Mouse (Mus musculus) kidney, postnatal 0 days (tissue): Measurements from ENCODE around the gene Ppargc1a. TPM values are rescaled to one million over a fixed set of nuclear protein-coding genes. Genes with fewer than 3 reads are reported as not detected.
A peak's percentile ranks its signal among the peaks of the same experiment; 100 is the strongest.

Source experiments
- ATAC-seq: fragments of 200-750 bp; cut with Nextera tagmentation; replicated peaks from 2 replicates; pipeline ENCODE4 v1.8.0; 2017; ENCODE audit warnings: low read depth, moderate number of reproducible peaks, moderate TSS enrichment, moderate library complexity; ENCODE audit not compliant: low FRiP score
- DNase-seq: peaks from one replicate; pipeline ENCODE4 v3.0.0-alpha.2; 2016; ENCODE audit warnings: low spot score
- H3K27ac ChIP-seq: fragments of 300-500 bp; sonication (generic); 2 replicates; pipeline ENCODE4 v1.5.1; 2014; ENCODE audit warnings: mild to moderate bottlenecking
- H3K27me3 ChIP-seq: fragments of 300-500 bp; sonication (generic); 2 replicates; pipeline ENCODE4 v1.6.1; 2014; ENCODE audit warnings: low read length, mixed read lengths; ENCODE audit not compliant: insufficient read depth
- H3K36me3 ChIP-seq: fragments of 300-500 bp; sonication (generic); 2 replicates; pipeline ENCODE4 v1.6.1; 2014; ENCODE audit warnings: low read length, mixed read lengths; ENCODE audit not compliant: insufficient read depth
- H3K4me1 ChIP-seq: fragments of 300-500 bp; sonication (generic); replicated peaks from 2 replicates; pipeline ENCODE4 v1.6.1; 2014; ENCODE audit warnings: antibody characterized with exemption, low read length, mixed read lengths; ENCODE audit not compliant: insufficient read depth
- H3K4me2 ChIP-seq: fragments of 300-500 bp; sonication (generic); 2 replicates; pipeline ENCODE4 v1.6.1; 2014; ENCODE audit warnings: mild to moderate bottlenecking, low read length, moderate library complexity, mixed read lengths
- H3K4me3 ChIP-seq: fragments of 300-500 bp; sonication (generic); replicated peaks from 2 replicates; pipeline ENCODE4 v1.5.1; 2014; ENCODE audit warnings: low read depth, low read length
- H3K9ac ChIP-seq: fragments of 300-500 bp; sonication (generic); 2 replicates; pipeline ENCODE4 v1.6.1; 2014; ENCODE audit warnings: low read depth, low read length
- H3K9me3 ChIP-seq: fragments of 300-500 bp; sonication (generic); replicated peaks from 2 replicates; pipeline ENCODE4 v1.6.1; 2016; ENCODE audit warnings: low read length, inconsistent platforms, mixed read lengths
- CTCF ChIP-seq: IDR thresholded peaks from 2 replicates; pipeline ENCODE4 v1.5.1; 2016; ENCODE audit warnings: antibody characterized with exemption, low read depth, mild to moderate bottlenecking, moderate library complexity
- WGBS: fragments of 180-500 bp; shearing (Covaris S2); extraction: QIAGEN DNeasy Blood & Tissue Kit; methylation state at CpG from one replicate; pipeline ENCODE4 v1.1.7; 2014; 5-methylcytosine and 5-hydroxymethylcytosine counted together
- polyA plus RNA-seq: library from polyadenylated mRNA; unstranded; fragments of >200 nt; fragmentation: Nextera tagmentation; extraction: Ambion mirVana; gene quantifications from 2 replicates; pipeline ENCODE4 v1.2.1, GENCODE M21; 2015

Gene Ppargc1a
- polyA plus RNA-seq, 1 experiment from 2014 or later: 30.1 TPM

DNA sequence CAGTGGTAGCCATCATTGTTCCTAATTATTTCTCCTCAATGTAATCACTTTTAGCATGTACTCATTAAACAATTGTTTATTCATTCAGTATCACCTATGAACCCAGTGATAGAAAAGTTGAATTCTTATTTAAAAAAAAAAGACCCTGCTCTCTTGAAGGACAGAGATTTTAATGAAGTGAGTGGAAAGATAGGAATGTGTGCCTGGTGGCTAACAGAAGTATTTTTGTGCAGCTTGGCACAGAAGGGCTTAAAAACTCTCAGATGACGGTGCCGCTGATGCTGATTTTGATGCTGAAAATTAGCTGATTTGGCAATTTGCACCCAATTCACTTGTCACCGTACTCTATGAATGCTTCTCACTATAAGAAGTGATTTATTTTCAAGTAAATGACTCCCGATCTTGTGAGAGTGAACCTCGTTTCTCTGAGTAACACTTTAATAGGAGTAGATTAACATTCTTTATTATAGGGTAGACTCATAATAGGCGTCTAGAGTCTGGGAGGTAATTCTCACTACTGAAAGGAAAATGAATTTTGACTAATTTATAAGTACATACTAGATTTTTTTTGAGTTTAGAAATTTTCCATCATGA lies 20.0 kb downstream of the Ppargc1a start:
- Histone ChIP-seq H3K9ac (no peak overlapping the region), H3K9me3 (no peaks in the 10 kb centered on the region), H3K27me3 (no peaks in the 10 kb centered on the region), H3K27ac (no peak overlapping the region), H3K4me3 (no peak overlapping the region), H3K4me1 (no peaks in the 10 kb centered on the region), H3K4me2 (no peak overlapping the region), H3K36me3 (no peaks in the 10 kb centered on the region)
- 66% methylated on average over 6 of the region's 6 CpGs for WGBS
- no peak for ATAC-seq
- no peak for DNase-seq
- TF ChIP-seq CTCF: no peak

DNA sequence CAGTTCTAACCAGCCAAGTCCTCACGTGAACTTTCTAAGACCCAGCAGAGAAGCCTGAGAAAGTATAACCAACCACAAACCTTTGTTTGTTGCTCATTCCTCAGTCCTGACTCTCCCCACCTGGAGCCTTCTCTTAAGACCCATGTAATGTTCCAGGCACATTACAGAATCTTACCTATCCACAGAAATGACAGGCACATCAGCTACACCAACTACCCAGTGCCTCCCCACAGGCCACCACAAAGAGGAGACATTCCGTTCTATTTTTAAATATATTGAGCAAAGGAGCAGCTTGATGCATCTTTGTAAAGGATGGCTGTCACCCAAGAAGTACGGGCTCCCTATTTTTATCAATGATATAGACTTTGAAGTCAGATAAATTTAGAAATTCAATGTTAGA lies 20.7 kb downstream of the Ppargc1a start:
- no peak for DNase-seq
- H3K4me1 ChIP-seq: no peaks in the 10 kb centered on the region
- no peaks in the 10 kb centered on the region for H3K9me3 ChIP-seq
- no peaks in the 10 kb centered on the region for H3K36me3 ChIP-seq
- no peak overlapping the region for H3K9ac ChIP-seq
- 70% methylated on average over 3 of the region's 3 CpGs for WGBS
- no peak overlapping the region for H3K4me2 ChIP-seq
- no peak for TF ChIP-seq CTCF
- ATAC-seq: no peak
- H3K27me3 ChIP-seq: no peaks in the 10 kb centered on the region
- no peak overlapping the region for H3K27ac ChIP-seq
- no peak overlapping the region for H3K4me3 ChIP-seq

DNA sequence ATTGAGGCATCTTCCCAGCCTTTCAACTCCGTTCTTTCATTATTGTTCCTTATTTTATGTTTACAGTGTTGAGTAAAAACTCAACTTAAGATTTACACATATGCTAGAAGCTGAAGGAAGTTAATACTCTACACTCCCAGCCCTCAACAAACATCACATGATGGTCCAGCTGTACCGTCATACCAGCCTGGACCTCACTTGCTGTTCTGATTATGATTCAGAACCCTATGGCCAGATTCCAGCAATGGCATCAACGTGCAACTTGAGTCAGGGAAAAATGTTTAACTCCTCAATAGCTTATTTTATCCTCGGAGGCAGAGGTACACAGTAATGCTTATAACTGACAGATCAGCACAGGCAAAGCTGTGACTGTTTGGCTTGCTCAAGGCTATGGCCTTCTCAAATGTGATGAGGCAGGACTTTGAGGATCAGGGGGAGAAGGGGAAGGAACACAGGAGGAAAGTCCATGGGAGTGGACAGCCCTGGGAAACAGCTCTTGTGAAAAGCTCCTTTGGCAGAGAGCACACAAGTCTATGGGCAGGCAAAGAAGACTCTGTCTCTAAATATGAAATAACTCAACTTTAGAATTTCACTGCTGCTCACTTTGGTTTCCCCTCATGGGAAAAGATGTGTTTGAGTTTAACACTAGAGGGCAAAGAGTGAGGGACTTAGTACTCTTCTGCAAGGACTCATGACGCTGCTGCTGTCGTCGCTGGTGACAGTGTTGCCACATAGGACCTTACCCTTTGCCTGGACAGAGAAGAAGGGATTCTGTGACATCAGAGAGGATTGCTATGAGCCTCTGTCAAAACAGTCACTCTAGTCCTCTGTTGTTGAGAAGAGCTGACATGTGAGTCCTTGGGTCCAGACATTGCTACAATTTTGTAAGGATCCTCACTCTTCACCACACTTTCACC lies 22.1 kb downstream of the Ppargc1a start:
- Histone ChIP-seq H3K27me3 (no peaks in the 10 kb centered on the region), H3K4me3 (no peak overlapping the region), H3K9me3 (no peaks in the 10 kb centered on the region), H3K4me2 (no peak overlapping the region), H3K27ac (peak overlapping the region; percentile 11; the same call in 1 of the 2 replicates), H3K4me1 (no peaks in the 10 kb centered on the region), H3K36me3 (no peaks in the 10 kb centered on the region), H3K9ac (no peak overlapping the region)
- 63% methylated on average over 7 of the region's 7 CpGs for WGBS
- DNase-seq: no peak
- TF ChIP-seq CTCF: no peak
- ATAC-seq: peak; percentile 79

DNA sequence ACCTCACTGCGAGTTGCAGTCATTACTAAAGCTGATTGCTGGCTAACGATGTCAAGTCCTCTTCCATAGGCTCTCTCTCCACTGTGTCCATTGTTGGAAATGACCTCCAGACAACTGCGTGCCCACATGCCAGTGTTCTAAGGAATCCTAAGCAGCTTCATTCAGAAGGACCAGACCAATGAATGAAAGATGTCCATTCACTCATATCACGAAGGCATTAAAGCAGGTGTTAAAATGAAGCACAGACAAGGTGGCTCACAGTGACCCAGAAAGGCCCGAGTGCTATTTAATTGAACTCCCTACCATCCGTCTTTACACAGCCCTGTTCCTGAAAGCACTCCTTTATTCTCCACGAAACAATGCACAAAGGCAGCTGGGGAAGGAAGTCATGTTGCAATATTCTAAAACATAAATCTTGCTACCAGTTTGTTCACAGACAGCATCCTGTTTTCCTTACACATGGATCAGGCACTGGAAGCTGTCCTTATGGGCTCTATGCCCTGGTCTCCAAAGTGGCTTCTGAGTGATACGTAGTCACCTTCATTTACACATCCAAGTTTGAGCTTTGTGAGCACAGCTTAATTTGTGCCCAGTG lies 23.3 kb downstream of the Ppargc1a start:
- Histone ChIP-seq H3K36me3 (no peaks in the 10 kb centered on the region), H3K27ac (0 out of 2 replicates have a peak overlapping the region, but pooled peaks have one; percentile 28), H3K9me3 (no peaks in the 10 kb centered on the region), H3K9ac (no peak overlapping the region), H3K4me2 (no peak overlapping the region), H3K4me1 (no peaks in the 10 kb centered on the region), H3K4me3 (no peak overlapping the region), H3K27me3 (no peaks in the 10 kb centered on the region)
- no peak for TF ChIP-seq CTCF
- ATAC-seq (no peak), DNase-seq (no peak)
- 47% methylated on average over 8 of the region's 8 CpGs for WGBS

DNA sequence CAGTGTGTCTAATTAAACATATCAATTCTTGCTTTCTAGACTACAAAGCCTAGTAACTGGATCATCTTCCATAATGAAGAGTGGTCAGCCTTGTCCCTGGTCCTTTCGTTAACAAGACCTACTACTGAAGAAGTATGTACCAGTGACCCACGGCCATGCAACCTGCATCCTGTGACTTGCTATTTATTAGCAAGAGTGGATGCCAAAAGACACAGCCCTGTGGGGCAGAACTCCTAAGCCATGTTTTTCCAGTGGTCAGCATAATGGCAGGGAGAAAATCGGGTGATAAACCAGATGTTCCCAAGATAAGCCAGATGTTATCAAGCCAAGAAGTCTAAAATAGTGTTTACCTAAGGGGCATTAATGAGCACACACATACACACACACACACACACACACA lies 26.0 kb downstream of the Ppargc1a start:
- ATAC-seq (no peak), DNase-seq (no peak)
- no peak overlapping the region for H3K4me2 ChIP-seq
- H3K27me3 ChIP-seq: no peaks in the 10 kb centered on the region
- H3K9me3 ChIP-seq: no peaks in the 10 kb centered on the region
- H3K27ac ChIP-seq: no peak overlapping the region
- 67% methylated on average over 3 of the region's 3 CpGs for WGBS
- H3K36me3 ChIP-seq: no peaks in the 10 kb centered on the region
- H3K4me1 ChIP-seq: no peaks in the 10 kb centered on the region
- no peak for TF ChIP-seq CTCF
- H3K9ac ChIP-seq: no peak overlapping the region
- H3K4me3 ChIP-seq: no peak overlapping the region

DNA sequence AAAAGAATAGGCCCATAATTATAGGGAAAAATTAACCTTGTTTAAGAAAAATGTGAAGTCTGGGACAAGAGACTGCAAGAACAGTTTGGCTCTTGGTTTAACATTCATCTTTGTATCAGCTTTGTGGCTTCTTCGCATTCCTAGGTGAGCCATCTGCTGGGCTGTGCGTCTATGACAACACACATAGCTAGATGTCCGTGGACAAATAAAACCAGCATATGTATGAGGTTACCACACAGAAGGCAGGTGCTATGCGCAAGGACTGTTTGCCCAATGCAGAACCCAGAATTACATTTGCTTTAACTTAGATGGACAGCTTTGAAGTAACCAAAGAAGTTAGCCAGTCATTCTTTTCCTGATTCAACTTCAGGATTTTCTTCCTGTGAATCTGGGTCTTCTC lies 26.7 kb downstream of the Ppargc1a start:
- Histone ChIP-seq H3K27me3 (no peaks in the 10 kb centered on the region), H3K27ac (no peak overlapping the region), H3K9me3 (no peaks in the 10 kb centered on the region), H3K9ac (no peak overlapping the region), H3K4me2 (no peak overlapping the region), H3K4me3 (no peak overlapping the region), H3K4me1 (no peaks in the 10 kb centered on the region), H3K36me3 (no peaks in the 10 kb centered on the region)
- 89% methylated on average over 4 of the region's 4 CpGs for WGBS
- DNase-seq (no peak), ATAC-seq (no peak)
- peak; percentile 23; the same call in 1 of the 2 replicates for TF ChIP-seq CTCF
